Mouse (Mus musculus) neural tube, embryonic 14.5 days (tissue): ENCODE results near the gene Hoxd8. TPM values are rescaled to one million over a fixed set of nuclear protein-coding genes. Genes with fewer than 3 reads are reported as not detected.

ENCODE experiments used
- ATAC-seq: fragments of 200-750 bp; cut with Nextera tagmentation; 2 replicates; pipeline ENCODE4 v1.8.0; 2017; ENCODE audit warnings: low read depth, mild to moderate bottlenecking, moderate TSS enrichment, moderate library complexity
- H3K27ac ChIP-seq: fragments of 300-500 bp; sonication (generic); 2 replicates; pipeline ENCODE4 v1.5.1; 2014; ENCODE audit warnings: low read depth, mild to moderate bottlenecking, control low read depth, low read length, moderate library complexity, mixed read lengths
- H3K27me3 ChIP-seq: fragments of 300-500 bp; sonication (generic); 2 replicates; pipeline ENCODE4 v1.6.1; 2014; ENCODE audit warnings: low read length; ENCODE audit not compliant: control insufficient read depth, insufficient read depth
- H3K36me3 ChIP-seq: fragments of 300-500 bp; sonication (generic); 2 replicates; pipeline ENCODE4 v1.6.1; 2014; ENCODE audit warnings: low read length, mixed read lengths; ENCODE audit not compliant: control insufficient read depth, insufficient read depth
- H3K4me1 ChIP-seq: fragments of 300-500 bp; sonication (generic); 2 replicates; pipeline ENCODE4 v1.6.1; 2014; ENCODE audit warnings: low read length; ENCODE audit not compliant: control insufficient read depth, insufficient read depth
- H3K4me2 ChIP-seq: fragments of 300-500 bp; sonication (generic); 2 replicates; pipeline ENCODE4 v1.6.1; 2014; ENCODE audit warnings: mild to moderate bottlenecking, low read depth, low read length, control low read depth
- H3K4me3 ChIP-seq: fragments of 300-500 bp; sonication (generic); 2 replicates; pipeline ENCODE4 v1.5.1; 2014; ENCODE audit warnings: low read depth, low read length, control low read depth, mixed read lengths
- H3K9ac ChIP-seq: fragments of 300-500 bp; sonication (generic); replicated peaks from 2 replicates; pipeline ENCODE4 v1.6.1; 2014; ENCODE audit warnings: low read depth, mild to moderate bottlenecking, control low read depth, low read length, mixed read lengths
- H3K9me3 ChIP-seq: fragments of 300-500 bp; sonication (generic); 2 replicates; pipeline ENCODE4 v1.6.1; 2016; ENCODE audit warnings: low read length; ENCODE audit not compliant: control insufficient read depth
- WGBS: fragments of 180-500 bp; shearing (Covaris S2); extraction: QIAGEN DNeasy Blood & Tissue Kit; methylation state at CpG from one replicate; pipeline ENCODE4 v1.1.7; 2014; 5-methylcytosine and 5-hydroxymethylcytosine counted together
- polyA plus RNA-seq: library from polyadenylated mRNA; unstranded; fragments of >200 nt; fragmentation: Nextera tagmentation; extraction: Ambion mirVana; gene quantifications from 2 replicates; pipeline ENCODE4 v1.2.1, GENCODE M21; 2014

Hoxd8 gene
- polyA plus RNA-seq, 1 experiment from 2014 or later = 23.6 TPM

- no peak for ATAC-seq
- peaks cover 5% of the 10 kb centered on the region; the same call in 1 of the 2 replicates for H3K4me1 ChIP-seq
- H3K4me2 ChIP-seq = peak overlapping the region; percentile 74
- 10% methylated on average over 4 of the region's 4 CpGs for WGBS
- H3K9me3 ChIP-seq = no peaks in the 10 kb centered on the region
- H3K9ac ChIP-seq = peak overlapping the region; percentile 66; the same call in 1 of the 2 replicates
- H3K27me3 ChIP-seq = peaks cover 9% of the 10 kb centered on the region
- H3K4me3 ChIP-seq = peak overlapping the region; percentile 39
- H3K27ac ChIP-seq = peak overlapping the region; percentile 70
- H3K36me3 ChIP-seq = no peaks in the 10 kb centered on the region
Observed at GRCm38 (mm10) chr2:74693432-74693827, 11.0 kb upstream of the Hoxd8 start.

- H3K4me3 ChIP-seq = peak overlapping the region; percentile 39
- 3% methylated on average over 16 of the region's 16 CpGs for WGBS
- H3K9ac ChIP-seq = peak overlapping the region; percentile 66; the same call in 1 of the 2 replicates
- peak overlapping the region; percentile 70 for H3K27ac ChIP-seq
- no peaks in the 10 kb centered on the region for H3K36me3 ChIP-seq
- peak overlapping the region; percentile 74 for H3K4me2 ChIP-seq
- no peaks in the 10 kb centered on the region for H3K9me3 ChIP-seq
- H3K27me3 ChIP-seq = peaks cover 9% of the 10 kb centered on the region; the same call in 1 of the 2 replicates
- peaks cover 5% of the 10 kb centered on the region; the same call in 1 of the 2 replicates for H3K4me1 ChIP-seq
- no peak for ATAC-seq
Observed at GRCm38 (mm10) chr2:74694066-74694465, 10.3 kb upstream of the Hoxd8 start.

DNA sequence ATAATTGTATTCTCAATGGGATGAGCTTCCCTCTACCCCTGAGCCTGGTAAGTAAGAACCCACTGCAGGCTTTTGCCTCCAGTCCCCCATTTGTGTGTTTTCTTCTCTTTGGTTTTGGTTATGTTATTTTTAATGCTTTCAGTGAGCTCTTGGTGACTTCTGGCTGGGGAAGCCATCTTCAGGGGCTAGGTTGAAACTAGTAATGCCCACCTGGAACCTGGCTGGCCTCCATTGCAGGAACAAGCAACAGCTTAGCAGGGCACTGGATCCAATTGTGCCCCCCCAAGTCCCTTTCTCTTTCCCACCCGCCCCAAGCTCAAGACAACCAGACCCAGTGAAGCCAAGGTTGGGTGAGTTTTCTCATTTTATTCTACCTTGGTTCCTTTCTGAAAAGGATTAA is 9.0 kb upstream of the Hoxd8 start:
- no peak overlapping the region; the same call in 1 of the 2 replicates for H3K27ac ChIP-seq
- peak overlapping the region; percentile 39; the same call in 1 of the 2 replicates for H3K4me3 ChIP-seq
- peak overlapping the region; percentile 74; the same call in 1 of the 2 replicates for H3K4me2 ChIP-seq
- peaks cover 5% of the 10 kb centered on the region; the same call in 1 of the 2 replicates for H3K4me1 ChIP-seq
- no peak overlapping the region; the same call in 1 of the 2 replicates for H3K9ac ChIP-seq
- no peaks in the 10 kb centered on the region for H3K9me3 ChIP-seq
- H3K27me3 ChIP-seq = peaks cover 7% of the 10 kb centered on the region; the same call in 1 of the 2 replicates
- ATAC-seq = no peak
- WGBS = 10% methylated on average over 1 of the region's 1 CpGs
- H3K36me3 ChIP-seq = no peaks in the 10 kb centered on the region

GRCm38 (mm10) chr2:74695813-74696430 is 8.5 kb upstream of the Hoxd8 start:
- Histone ChIP-seq H3K36me3 (no peaks in the 10 kb centered on the region), H3K4me2 (peak overlapping the region; percentile 74), H3K4me3 (peak overlapping the region; percentile 39; the same call in 1 of the 2 replicates)

DNA sequence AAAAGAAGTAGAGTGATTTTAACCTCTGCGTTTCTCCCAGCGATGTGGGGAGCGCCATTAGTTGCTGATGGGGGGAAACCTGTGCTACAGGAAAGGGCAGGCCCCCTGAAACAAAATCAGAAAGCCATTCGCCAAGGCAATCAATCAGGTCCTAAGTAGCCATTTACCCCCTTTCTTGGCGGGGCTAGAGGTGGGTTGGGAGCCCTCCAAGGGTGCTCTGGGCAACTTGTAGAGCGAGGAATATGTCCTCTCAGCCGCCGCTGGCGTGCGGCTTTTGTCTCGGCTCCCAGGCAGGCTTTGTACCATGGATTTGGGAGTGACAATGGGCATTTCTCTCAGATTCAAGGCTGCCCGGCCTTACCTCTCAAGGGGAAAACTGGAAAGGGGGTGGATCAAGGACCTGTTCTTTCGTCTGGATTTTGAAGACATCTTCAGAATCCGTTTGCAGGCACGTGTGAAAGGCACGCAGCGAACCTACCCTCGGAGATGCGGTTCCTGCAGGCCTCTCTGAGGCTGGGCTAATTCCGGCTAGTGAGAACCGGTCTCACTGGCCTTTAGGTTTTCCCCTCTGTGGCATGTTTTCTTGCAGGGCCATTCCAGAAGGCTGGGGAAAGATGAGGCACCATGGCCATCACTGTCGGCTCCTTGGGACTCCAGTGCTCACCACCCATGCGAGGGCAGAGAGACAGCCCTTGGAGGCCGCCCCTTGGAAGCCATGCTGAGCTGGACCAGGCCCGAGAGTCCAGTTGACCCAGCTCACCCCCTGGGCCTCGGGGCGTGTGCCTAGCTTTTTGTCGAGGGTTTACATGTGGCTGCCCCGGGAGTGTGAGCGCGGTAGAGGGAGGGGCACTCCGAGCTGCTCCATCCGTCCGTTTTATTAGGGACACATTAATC is 7.7 kb upstream of the Hoxd8 start:
- H3K9me3 ChIP-seq = no peaks in the 10 kb centered on the region
- peaks cover 5% of the 10 kb centered on the region; the same call in 1 of the 2 replicates for H3K4me1 ChIP-seq
- H3K4me2 ChIP-seq = peak overlapping the region; percentile 74
- peak; percentile 13; the same call in 1 of the 2 replicates for ATAC-seq
- peak overlapping the region; percentile 53; the same call in 1 of the 2 replicates for H3K4me3 ChIP-seq
- H3K9ac ChIP-seq = peak overlapping the region; percentile 92
- 3% methylated on average over 34 of the region's 34 CpGs for WGBS
- no peaks in the 10 kb centered on the region for H3K36me3 ChIP-seq
- peaks cover 7% of the 10 kb centered on the region; the same call in 1 of the 2 replicates for H3K27me3 ChIP-seq
- H3K27ac ChIP-seq = peak overlapping the region; percentile 90

More at GRCm38 (mm10) chr2:74695813-74696430, 8.5 kb upstream of the Hoxd8 start:
- peaks cover 5% of the 10 kb centered on the region; the same call in 1 of the 2 replicates for H3K4me1 ChIP-seq
- peak overlapping the region; percentile 90; the same call in 1 of the 2 replicates for H3K27ac ChIP-seq
- 6% methylated on average over 7 of the region's 7 CpGs for WGBS
- ATAC-seq = no peak
- peaks cover 7% of the 10 kb centered on the region; the same call in 1 of the 2 replicates for H3K27me3 ChIP-seq
- H3K9ac ChIP-seq = peak overlapping the region; percentile 92; the same call in 1 of the 2 replicates
- H3K9me3 ChIP-seq = no peaks in the 10 kb centered on the region

DNA sequence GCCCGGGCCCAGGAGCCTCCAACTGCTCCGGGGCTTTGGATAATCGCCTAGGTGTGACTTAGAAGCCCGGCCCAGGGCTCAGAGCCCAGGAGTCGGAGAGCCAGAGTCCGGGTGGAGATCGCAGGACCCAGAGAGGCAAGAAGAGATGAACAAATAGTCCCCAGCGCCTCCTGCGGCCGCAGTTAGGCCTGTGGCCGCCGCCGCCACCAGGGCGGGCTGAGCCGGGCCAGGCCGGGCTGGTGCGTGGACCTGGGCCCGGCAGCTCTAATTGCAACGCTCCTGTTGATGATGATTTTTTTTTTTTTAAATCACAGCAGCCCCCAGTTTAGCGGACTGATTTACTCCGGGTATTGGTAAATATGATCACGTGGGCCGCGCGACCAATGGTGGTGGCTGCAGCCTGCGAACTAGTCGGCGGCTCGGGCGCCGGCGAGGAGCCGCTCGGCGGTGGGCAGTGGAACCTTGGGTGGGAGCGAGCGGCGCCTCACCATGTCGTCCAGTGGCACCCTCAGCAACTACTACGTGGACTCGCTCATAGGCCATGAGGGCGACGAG is 6.8 kb upstream of the Hoxd8 start, which contains the start of gene Hoxd9:
TSS of gene Hoxd9 (plus strand) at position 161 of the 555 bp plus-strand sequence.
- Histone ChIP-seq H3K4me3 (peak within 1 kb of the TSS; percentile 53), H3K27ac (peak within 1 kb of the TSS; percentile 90), H3K27me3 (peaks cover 7% of the 10 kb centered on the region; the same call in 1 of the 2 replicates), H3K4me2 (peak within 1 kb of the TSS; percentile 74), H3K4me1 (peaks cover 5% of the 10 kb centered on the region; the same call in 1 of the 2 replicates), H3K9ac (peak within 1 kb of the TSS; percentile 92), H3K36me3 (no peaks in the 10 kb centered on the region), H3K9me3 (no peaks in the 10 kb centered on the region)
- ATAC-seq = peak; percentile 45
- under 1% methylated on average over 40 of the region's 43 CpGs for WGBS

- Histone ChIP-seq H3K27ac (peak overlapping the region; percentile 90), H3K9ac (peak overlapping the region; percentile 92)
Observed at GRCm38 (mm10) chr2:74698201-74699052, 6.0 kb upstream of the Hoxd8 start.

More at GRCm38 (mm10) chr2:74698201-74699052, 6.0 kb upstream of the Hoxd8 start:
- Histone ChIP-seq H3K4me2 (peak overlapping the region; percentile 74), H3K9me3 (no peaks in the 10 kb centered on the region), H3K4me3 (peak overlapping the region; percentile 53), H3K4me1 (peaks cover 9% of the 10 kb centered on the region; the same call in 1 of the 2 replicates), H3K27me3 (peaks cover 7% of the 10 kb centered on the region; the same call in 1 of the 2 replicates), H3K36me3 (no peaks in the 10 kb centered on the region)
- peak; percentile 25 for ATAC-seq
- under 1% methylated on average over 61 of the region's 86 CpGs for WGBS
